Mouse (Mus musculus): ENCODE measurements at regions not wholly inside any gene's neighbourhood (a gene's known extent, or its start where the extent isn't known, plus 50 kb on each side); places are given as distances from the start of the nearest gene placed in this dataset.

GRCm38 (mm10) chr8:34476146-34476820 lies 364.7 kb upstream of the Gm10131 start:
- ATAC-seq (ENCODE audit: extremely low read depth, insufficient number of reproducible peaks, low FRiP score, poor library complexity, severe bottlenecking) = no peak

DNA sequence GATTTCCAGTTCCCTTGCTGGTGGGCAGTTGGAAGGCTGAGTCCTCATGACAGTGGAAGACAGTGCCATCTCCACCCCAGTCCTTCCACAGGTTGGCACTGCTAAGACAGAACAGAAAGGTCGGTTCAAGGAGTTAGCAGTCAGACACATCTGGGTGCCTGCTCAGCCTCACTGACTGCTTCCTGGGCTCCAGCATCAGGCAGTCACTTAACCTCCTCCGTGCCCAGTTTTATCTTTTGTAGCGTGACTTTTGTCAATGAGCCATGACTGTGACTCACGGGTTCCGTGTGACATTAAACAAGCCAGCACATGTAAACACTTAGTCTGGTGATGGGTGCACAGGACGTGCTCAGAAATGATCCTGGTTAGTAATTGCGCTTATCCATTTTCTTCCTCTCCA lies 363.1 kb upstream of the Gm10131 start:
- ATAC-seq (ENCODE audit: extremely low read depth, insufficient number of reproducible peaks, low FRiP score, poor library complexity, severe bottlenecking) = no peak

- no peak for ATAC-seq (ENCODE audit: extremely low read depth, insufficient number of reproducible peaks, low FRiP score, poor library complexity, severe bottlenecking)
Observed at GRCm38 (mm10) chr8:34473769-34474168, 362.2 kb upstream of the Gm10131 start.

DNA sequence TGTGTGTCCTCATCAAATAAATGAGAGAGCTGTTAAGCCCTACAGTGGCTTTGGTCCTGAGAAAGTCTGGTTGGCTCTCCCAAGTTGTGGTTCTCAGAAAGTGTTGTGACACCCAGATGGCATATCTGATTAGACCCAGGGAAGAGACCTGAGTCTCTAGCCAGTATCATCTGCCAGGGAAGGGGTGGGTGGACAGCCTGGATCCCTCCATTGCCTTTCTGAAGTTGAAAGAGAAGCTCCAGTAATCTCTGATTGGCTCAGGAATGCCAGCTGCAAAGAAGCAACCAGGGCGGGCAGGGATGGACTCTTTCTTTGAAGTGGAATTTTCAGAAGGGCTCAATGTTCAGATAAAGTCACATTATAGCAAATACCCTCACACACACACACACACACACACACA lies 361.8 kb upstream of the Gm10131 start:
- no peak for ATAC-seq (ENCODE audit: extremely low read depth, insufficient number of reproducible peaks, low FRiP score, poor library complexity, severe bottlenecking)

GRCm38 (mm10) chr8:34472846-34473245 lies 361.3 kb upstream of the Gm10131 start:
- no peak for ATAC-seq (ENCODE audit: extremely low read depth, insufficient number of reproducible peaks, low FRiP score, poor library complexity, severe bottlenecking)

- ATAC-seq (ENCODE audit: extremely low read depth, insufficient number of reproducible peaks, low FRiP score, poor library complexity, severe bottlenecking) = no peak
Observed at GRCm38 (mm10) chr8:34472434-34472833, 360.9 kb upstream of the Gm10131 start.

DNA sequence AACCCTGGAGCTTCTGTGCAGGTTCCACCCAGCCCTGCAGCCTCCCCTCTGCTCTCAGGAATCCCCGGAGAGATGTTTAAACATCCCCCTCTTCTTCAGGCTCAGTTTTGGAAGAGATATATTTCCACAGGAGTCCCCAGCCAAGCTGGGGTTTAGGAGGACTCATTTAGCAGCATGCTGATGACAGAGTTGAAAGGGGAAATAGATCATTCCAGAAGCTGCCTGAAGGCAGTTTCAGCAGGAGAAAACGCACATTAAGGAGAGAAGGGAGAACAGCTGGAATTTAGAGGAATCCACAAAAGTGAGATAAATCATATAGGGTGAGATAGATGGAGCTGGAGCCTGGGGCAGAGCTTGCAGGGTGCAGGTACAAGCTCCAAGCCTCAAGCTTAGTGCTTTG lies 357.6 kb upstream of the Gm10131 start:
- no peak for ATAC-seq (ENCODE audit: extremely low read depth, insufficient number of reproducible peaks, low FRiP score, poor library complexity, severe bottlenecking)

GRCm38 (mm10) chr8:34466786-34467364 lies 355.3 kb upstream of the Gm10131 start:
- ATAC-seq (ENCODE audit: extremely low read depth, insufficient number of reproducible peaks, low FRiP score, poor library complexity, severe bottlenecking) = no peak

- no peak for ATAC-seq (ENCODE audit: extremely low read depth, insufficient number of reproducible peaks, low FRiP score, poor library complexity, severe bottlenecking)
Observed at GRCm38 (mm10) chr8:34465398-34465797, 353.9 kb upstream of the Gm10131 start.

GRCm38 (mm10) chr8:34462262-34462661 lies 350.7 kb upstream of the Gm10131 start:
- no peak for ATAC-seq (ENCODE audit: extremely low read depth, insufficient number of reproducible peaks, low FRiP score, poor library complexity, severe bottlenecking)

DNA sequence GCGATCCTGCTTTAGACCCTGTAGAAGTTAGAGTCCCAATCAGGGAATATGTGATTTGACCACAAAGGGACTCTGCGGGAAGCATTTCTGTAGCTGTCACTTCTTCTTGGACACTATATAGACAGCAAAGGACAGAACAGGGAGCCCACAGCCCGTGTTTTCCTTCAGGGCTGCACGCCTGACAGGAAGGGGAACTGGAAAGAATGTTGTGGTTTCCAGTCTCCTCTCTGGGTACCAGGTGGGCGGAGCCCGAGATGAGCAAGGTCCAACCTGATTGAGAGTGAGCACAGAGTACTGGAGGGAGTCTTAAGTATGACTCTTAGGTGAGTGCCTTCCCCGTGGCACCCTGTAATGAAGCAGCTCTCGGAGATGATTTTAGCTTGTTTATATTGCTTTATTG lies 346.8 kb upstream of the Gm10131 start:
- no peak for ATAC-seq (ENCODE audit: extremely low read depth, insufficient number of reproducible peaks, low FRiP score, poor library complexity, severe bottlenecking)

- no peak for ATAC-seq (ENCODE audit: extremely low read depth, insufficient number of reproducible peaks, low FRiP score, poor library complexity, severe bottlenecking)
Observed at GRCm38 (mm10) chr8:34456543-34456942, 345.0 kb upstream of the Gm10131 start.

DNA sequence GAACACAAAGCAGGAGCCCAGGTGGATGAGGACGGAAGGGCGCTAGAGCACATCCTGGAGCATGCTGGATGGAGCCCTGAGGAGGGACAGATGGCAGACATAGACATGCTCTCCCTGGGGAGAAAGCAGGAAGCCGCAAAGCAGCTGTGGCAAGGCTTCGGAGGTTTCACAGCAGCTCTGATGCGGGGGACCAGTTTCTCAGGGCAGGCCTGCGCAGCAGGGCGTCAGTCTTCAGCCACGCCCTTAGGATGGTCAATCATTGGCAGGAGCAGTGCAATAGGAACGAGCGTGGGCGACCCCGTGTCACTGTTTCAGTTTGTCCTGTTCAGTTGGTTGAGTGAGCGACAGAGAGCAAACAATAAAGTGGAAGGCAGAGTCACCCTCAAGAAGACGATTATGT lies 343.8 kb upstream of the Gm10131 start:
- ATAC-seq (ENCODE audit: extremely low read depth, insufficient number of reproducible peaks, low FRiP score, poor library complexity, severe bottlenecking) = peak; percentile 28; the same call in 1 of the 2 replicates

- ATAC-seq (ENCODE audit: extremely low read depth, insufficient number of reproducible peaks, low FRiP score, poor library complexity, severe bottlenecking) = no peak
Observed at GRCm38 (mm10) chr8:34452811-34453210, 341.3 kb upstream of the Gm10131 start.

DNA sequence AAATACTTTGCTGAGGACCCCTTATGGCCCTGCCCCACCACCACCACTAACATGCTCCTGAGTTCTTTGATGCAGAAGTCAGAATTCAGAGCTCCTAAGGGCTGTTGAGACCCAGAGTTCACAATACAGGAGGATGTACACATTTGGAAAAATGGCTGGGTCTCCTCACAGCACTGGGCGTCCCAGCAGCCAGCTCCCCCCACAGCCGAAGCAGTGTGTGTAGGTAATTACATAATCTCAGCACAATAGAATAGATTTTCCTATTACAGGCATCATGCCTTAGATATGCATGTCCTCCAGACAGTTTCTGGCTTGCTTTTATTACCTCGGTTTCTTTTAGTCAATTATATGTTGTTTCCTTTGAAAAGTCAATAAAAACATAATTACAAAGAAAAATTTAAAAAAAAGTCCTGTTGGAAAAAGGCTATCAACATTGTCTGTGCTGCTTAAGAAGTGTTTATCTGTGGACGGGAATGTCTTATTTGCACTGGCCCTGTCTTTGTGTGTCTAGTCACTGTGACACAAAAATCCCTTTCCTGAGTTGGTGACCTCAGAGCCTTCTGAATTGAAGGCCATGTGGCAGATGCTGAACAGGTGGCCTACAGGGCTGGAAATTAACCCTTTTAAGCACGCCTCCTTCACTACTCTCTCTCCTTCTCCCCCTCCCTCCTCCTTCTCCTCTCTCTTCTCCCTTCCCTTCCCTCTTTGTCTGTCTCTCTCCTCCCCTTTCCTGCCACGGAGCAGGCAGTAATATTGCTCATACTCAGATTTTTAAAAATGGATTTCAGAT lies 339.9 kb upstream of the Gm10131 start:
- ATAC-seq (ENCODE audit: extremely low read depth, insufficient number of reproducible peaks, low FRiP score, poor library complexity, severe bottlenecking) = no peak

GRCm38 (mm10) chr8:34449391-34450044 lies 338.0 kb upstream of the Gm10131 start:
- no peak for ATAC-seq (ENCODE audit: extremely low read depth, insufficient number of reproducible peaks, low FRiP score, poor library complexity, severe bottlenecking)

GRCm38 (mm10) chr8:34447880-34448830 lies 336.6 kb upstream of the Gm10131 start:
- no peak for ATAC-seq (ENCODE audit: extremely low read depth, insufficient number of reproducible peaks, low FRiP score, poor library complexity, severe bottlenecking)

DNA sequence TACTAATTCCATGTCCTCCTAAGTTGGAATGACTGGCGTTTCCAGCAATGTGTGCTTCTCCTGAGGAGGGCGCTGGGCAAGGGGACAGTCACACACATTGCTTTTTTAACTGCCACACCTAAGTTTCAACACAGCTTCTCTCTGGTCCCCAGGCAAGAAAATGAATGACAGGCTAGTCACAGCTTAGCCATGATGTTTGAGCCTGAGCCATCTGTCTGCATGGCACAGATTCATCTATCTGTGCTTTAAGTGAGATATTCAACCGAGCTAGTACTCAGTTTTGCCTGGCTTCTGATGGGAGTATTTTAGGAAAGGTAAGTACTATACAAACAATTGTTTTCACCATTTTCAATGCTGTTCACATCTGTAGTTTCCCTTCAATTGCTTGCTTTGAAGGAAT lies 331.2 kb upstream of the Gm10131 start:
- no peak for ATAC-seq (ENCODE audit: extremely low read depth, insufficient number of reproducible peaks, low FRiP score, poor library complexity, severe bottlenecking)

GRCm38 (mm10) chr8:34441756-34442155 lies 330.2 kb upstream of the Gm10131 start:
- no peak for ATAC-seq (ENCODE audit: extremely low read depth, insufficient number of reproducible peaks, low FRiP score, poor library complexity, severe bottlenecking)
